Mouse (Mus musculus) cerebellum, adult 2 months (tissue): ENCODE measurements around the gene Csf1. TPM values are rescaled to one million over a fixed set of nuclear protein-coding genes. Genes with fewer than 3 reads are reported as not detected.
"Not testable (repeated sequence)": the region's sequence is repeated elsewhere in the genome, so short reads cannot be mapped to it uniquely, and the experiment has no call there.

Experiments
- DNase-seq, 2 experiments: peaks; one replicate each; pipeline ENCODE4 v3.0.0; 2021
- H3K27ac ChIP-seq: fragments of 200-500 bp; 2 replicates; pipeline ENCODE4 v1.5.1; 2012; ENCODE audit warnings: low read length, control low read depth, inconsistent platforms; ENCODE audit not compliant: insufficient read depth
- H3K27me3 ChIP-seq: fragments of 200-500 bp; 2 replicates; pipeline ENCODE4 v1.6.1; 2012; ENCODE audit warnings: inconsistent platforms, mild to moderate bottlenecking, low read length, moderate library complexity; ENCODE audit not compliant: control insufficient read depth, insufficient read depth
- H3K4me1 ChIP-seq: fragments of 200-500 bp; 2 replicates; pipeline ENCODE4 v1.6.1; 2011; ENCODE audit warnings: low read length; ENCODE audit not compliant: control insufficient read depth, insufficient read depth
- H3K4me3 ChIP-seq: fragments of 200-500 bp; replicated peaks from 2 replicates; pipeline ENCODE3; 2011; ENCODE audit warnings: mild to moderate bottlenecking, low read depth, low read length, control low read depth; ENCODE audit not compliant: insufficient read depth
- CTCF ChIP-seq: fragments of 200-500 bp; IDR thresholded peaks from 2 replicates; pipeline ENCODE4 v1.5.1; 2011; ENCODE audit warnings: low read depth, mild to moderate bottlenecking, control low read depth, low read length, moderate library complexity, borderline replicate concordance; ENCODE audit not compliant: insufficient read depth
- POLR2A ChIP-seq: fragments of 200-500 bp; IDR thresholded peaks from 2 replicates; pipeline ENCODE4 v1.6.1; 2011; ENCODE audit warnings: low read length, control low read depth, borderline replicate concordance; ENCODE audit not compliant: insufficient read depth
- WGBS: fragments of 180-500 bp; shearing (Covaris S2); methylation state at CpG from one replicate; pipeline ENCODE4 v1.1.7; 2018; 5-methylcytosine and 5-hydroxymethylcytosine counted together
- polyA plus RNA-seq: library from polyadenylated mRNA; depleted of rRNA; stranded (reverse); fragments of >200 nt; gene quantifications from 2 replicates; pipeline ENCODE4 v1.2.3, GENCODE M21; 2012

Gene Csf1
- polyA plus RNA-seq, 1 experiment, result 20.9 TPM

- Histone ChIP-seq H3K4me3 (no peak overlapping the region), H3K4me1 (no peaks in the 10 kb centered on the region; the same call in 1 of the 2 replicates), H3K27me3 (no peaks in the 10 kb centered on the region), H3K27ac (no peak overlapping the region)
- TF ChIP-seq POLR2A (no peak), CTCF (no peak)
- no peak for DNase-seq
These were observed 18.9 kb downstream of the Csf1 start for GRCm38 (mm10) chr3:107741387-107741786.

- DNase-seq, result peak in 1 of 2 experiments; percentile 22
- WGBS, result 54% methylated on average over 6 of the region's 6 CpGs
- Histone ChIP-seq H3K4me3 (no peak overlapping the region), H3K27me3 (no peaks in the 10 kb centered on the region), H3K27ac (no peak overlapping the region), H3K4me1 (no peaks in the 10 kb centered on the region; the same call in 1 of the 2 replicates)
- no peak for TF ChIP-seq POLR2A
- TF ChIP-seq CTCF, result no peak
These were observed 19.6 kb downstream of the Csf1 start for GRCm38 (mm10) chr3:107740578-107741207.

- no peak overlapping the region for H3K4me3 ChIP-seq
- WGBS, result 78% methylated on average over 2 of the region's 2 CpGs
- H3K4me1 ChIP-seq, result no peaks in the 10 kb centered on the region; the same call in 1 of the 2 replicates
- no peak for TF ChIP-seq CTCF
- TF ChIP-seq POLR2A, result no peak
- no peak overlapping the region for H3K27ac ChIP-seq
- H3K27me3 ChIP-seq, result no peaks in the 10 kb centered on the region
- no peak for DNase-seq
These were observed 20.3 kb downstream of the Csf1 start for GRCm38 (mm10) chr3:107739966-107740365.

- no peak overlapping the region for H3K4me3 ChIP-seq
- no peak for TF ChIP-seq CTCF
- no peak for TF ChIP-seq POLR2A
- 89% methylated on average over 3 of the region's 3 CpGs for WGBS
- H3K27ac ChIP-seq, result no peak overlapping the region
- H3K4me1 ChIP-seq, result no peaks in the 10 kb centered on the region; the same call in 1 of the 2 replicates
- no peaks in the 10 kb centered on the region for H3K27me3 ChIP-seq
- no peak for DNase-seq
These were observed 20.8 kb downstream of the Csf1 start for GRCm38 (mm10) chr3:107739456-107739855.

- Histone ChIP-seq H3K4me3 (no peak overlapping the region), H3K27ac (no peak overlapping the region), H3K4me1 (no peaks in the 10 kb centered on the region; the same call in 1 of the 2 replicates), H3K27me3 (no peaks in the 10 kb centered on the region)
- WGBS, result 91% methylated on average over 1 of the region's 1 CpGs
- TF ChIP-seq POLR2A, result no peak
- TF ChIP-seq CTCF, result no peak
- no peak for DNase-seq
These were observed 21.6 kb downstream of the Csf1 start for GRCm38 (mm10) chr3:107738620-107739019.

- Histone ChIP-seq H3K4me3 (no peak overlapping the region), H3K27ac (no peak overlapping the region), H3K4me1 (no peaks in the 10 kb centered on the region), H3K27me3 (no peaks in the 10 kb centered on the region)
- no peak for DNase-seq
- WGBS, result 71% methylated on average over 1 of the region's 1 CpGs
- TF ChIP-seq POLR2A (no peak), CTCF (no peak)
These were observed 22.6 kb downstream of the Csf1 start for GRCm38 (mm10) chr3:107737609-107738190.

- H3K27ac ChIP-seq, DNase-seq, H3K4me1 ChIP-seq, H3K27me3 ChIP-seq, H3K4me3 ChIP-seq: not testable (repeated sequence)
- WGBS, result 94% methylated on average over 13 of the region's 13 CpGs
These were observed 24.6 kb downstream of the Csf1 start for GRCm38 (mm10) chr3:107735620-107736019.

- Histone ChIP-seq H3K4me3 (no peak overlapping the region), H3K4me1 (peaks cover 9% of the 10 kb centered on the region), H3K27ac (no peak overlapping the region), H3K27me3 (no peaks in the 10 kb centered on the region)
- TF ChIP-seq CTCF (no peak), POLR2A (no peak)
- 97% methylated on average over 1 of the region's 1 CpGs for WGBS
- no peak for DNase-seq
These were observed 26.9 kb downstream of the Csf1 start for GRCm38 (mm10) chr3:107733329-107733728.
